Mouse (Mus musculus): ENCODE results near the gene Ftl1.

Gene Ftl1

DNA sequence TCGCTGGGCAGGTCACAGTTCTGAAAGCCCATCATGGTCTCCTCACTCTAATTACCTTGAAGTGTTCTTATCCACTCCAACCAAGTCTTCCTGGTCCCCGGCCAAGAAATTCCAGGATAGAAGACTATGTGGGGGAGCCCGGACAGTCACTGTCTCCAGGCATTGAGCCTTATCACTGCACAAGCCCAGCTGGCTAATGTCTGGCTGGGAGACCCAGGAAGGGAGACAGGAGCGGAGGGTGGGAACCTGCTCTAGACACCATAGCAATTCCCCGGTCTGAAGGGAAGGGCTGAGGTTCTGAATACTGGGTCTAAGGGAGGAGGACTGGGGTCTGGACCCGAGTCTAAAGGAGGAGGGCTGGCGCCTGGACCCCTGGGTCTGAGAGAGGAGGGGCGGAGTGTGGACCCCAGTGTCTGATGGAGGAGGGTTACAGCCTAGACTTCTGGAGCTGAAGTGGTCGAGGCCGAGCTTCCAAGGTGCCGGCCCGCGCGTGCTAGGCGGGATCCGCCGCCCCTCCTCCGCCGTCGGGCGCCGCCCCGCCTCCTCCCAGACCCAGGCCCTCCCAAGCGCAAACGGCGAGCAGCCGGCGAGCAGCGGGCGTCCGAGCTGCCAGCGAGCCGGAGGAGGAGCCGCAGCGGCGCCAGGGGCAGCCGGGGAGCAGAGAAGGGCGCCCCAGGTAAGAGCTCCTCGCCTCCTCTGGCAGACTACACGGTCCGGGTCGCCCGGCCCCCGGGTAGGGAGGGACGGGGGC is 46.4 kb downstream of the Ftl1 start, which contains the start of gene Ntf5:
Ntf5 (plus strand) TSS at position 583 of the 751 bp plus-strand sequence.
- DNase-seq (ENCODE audit: low read depth, low spot score) = no peak

DNA sequence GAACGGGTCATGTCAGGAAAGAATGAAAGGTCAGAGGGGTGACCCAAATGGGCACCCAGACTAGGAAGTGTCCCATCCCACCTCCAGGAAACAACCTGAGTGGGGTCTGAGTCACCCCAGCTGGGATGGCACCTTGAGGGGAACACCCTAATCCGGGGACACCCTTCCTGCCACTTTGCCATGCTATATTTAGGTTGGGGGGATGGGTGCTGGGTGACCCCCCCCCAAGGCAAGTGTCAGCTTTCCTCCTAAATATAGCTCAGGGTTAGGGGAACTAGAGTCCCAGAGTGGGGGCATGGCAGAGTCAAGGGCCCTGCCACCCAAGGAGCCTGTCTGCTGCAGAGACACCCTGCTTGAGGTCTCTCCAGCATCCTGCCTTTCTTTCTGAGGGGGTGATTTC is 47.3 kb downstream of the Ftl1 start:
- no peak for DNase-seq (ENCODE audit: low read depth, low spot score)

- DNase-seq (ENCODE audit: low read depth, low spot score) = no peak
These were observed 50.1 kb downstream of the Ftl1 start for GRCm38 (mm10) chr7:45409497-45410163.

- DNase-seq (ENCODE audit: low read depth, low spot score) = no peak
These were observed 50.7 kb downstream of the Ftl1 start for GRCm38 (mm10) chr7:45408949-45409348.

- DNase-seq (ENCODE audit: low read depth, low spot score) = no peak
These were observed 51.3 kb downstream of the Ftl1 start for GRCm38 (mm10) chr7:45408351-45408750.

All from retina, adult 2 months (tissue).